Mouse (Mus musculus): ENCODE data around the gene Creb3l2. TPM values are rescaled to one million over a fixed set of nuclear protein-coding genes. Genes with fewer than 3 reads are reported as not detected.
"Not testable (repeated sequence)": the region's sequence is repeated elsewhere in the genome, so short reads cannot be mapped to it uniquely, and the experiment has no call there.

Gene Creb3l2
- total RNA-seq, 2 experiments from 2014 or later, result 5.1 to 5.6 TPM

DNA sequence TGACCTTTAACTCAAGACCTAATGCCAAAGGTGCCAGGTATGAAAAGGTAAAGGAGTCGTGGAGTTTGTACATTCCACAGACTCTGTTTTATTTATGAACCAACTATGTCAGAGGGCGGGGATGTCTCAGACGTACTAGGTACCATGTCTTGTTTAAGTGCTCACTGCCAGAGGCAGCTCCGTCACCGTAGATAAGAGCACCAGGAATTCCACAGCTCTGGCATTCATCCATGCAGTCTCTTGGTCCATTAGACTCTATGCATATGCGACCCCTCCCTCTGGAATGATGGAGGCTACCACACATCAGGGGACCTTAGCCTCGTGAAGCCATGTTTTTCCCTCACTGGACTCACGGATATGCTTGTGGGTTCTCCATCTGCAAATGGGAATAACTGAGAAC lies 53.0 kb downstream of the Creb3l2 start:
- no peak for DNase-seq (ENCODE audit: extremely low spot score in 1 of 2, low spot score in 2 of 2)
- intact Hi-C loops (cut with DNase I), result no loop called here

DNA sequence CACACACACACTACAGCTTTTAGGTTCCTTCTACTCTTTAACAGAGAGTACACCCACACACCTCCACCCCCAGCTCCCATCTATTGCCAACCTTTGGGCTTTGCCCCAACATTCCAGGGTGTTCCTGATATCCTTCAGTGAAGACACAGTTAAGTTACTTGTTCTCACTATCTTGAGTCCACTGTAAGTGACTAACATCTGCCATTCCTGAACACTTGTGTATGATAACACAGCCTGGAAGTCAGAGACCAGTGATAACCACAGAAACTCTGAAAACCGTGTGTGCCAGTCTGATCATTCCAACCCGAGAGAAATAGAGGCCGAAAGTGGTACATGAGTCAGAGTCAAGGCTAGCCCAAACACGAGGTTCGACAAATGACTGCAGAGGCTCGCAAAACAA lies 53.4 kb downstream of the Creb3l2 start:
- DNase-seq (ENCODE audit: extremely low spot score in 1 of 2, low spot score in 2 of 2), result no peak
- intact Hi-C loops (cut with DNase I), result no loop called here

DNA sequence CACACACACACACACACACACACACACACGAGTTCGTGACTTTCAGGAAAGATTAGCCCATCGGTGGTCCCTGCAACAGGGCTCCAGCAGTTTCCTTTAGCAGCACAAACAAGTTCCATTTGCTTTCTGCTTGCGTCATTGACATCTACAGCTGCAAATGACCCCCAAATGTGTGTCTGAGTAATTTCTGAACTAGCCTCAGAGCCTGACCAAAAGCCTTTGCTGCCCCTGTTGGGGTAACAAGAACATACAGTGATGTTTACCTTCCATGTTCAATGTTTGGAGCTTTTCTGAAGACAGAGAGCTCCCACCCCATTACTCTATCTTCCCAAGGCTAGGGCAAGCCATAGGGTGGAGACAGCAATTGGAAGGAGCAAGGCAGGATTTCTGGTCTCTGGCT lies 54.7 kb downstream of the Creb3l2 start:
- intact Hi-C loops (cut with DNase I), result no loop called here
- no peak for DNase-seq (ENCODE audit: extremely low spot score in 1 of 2, low spot score in 2 of 2)

DNA sequence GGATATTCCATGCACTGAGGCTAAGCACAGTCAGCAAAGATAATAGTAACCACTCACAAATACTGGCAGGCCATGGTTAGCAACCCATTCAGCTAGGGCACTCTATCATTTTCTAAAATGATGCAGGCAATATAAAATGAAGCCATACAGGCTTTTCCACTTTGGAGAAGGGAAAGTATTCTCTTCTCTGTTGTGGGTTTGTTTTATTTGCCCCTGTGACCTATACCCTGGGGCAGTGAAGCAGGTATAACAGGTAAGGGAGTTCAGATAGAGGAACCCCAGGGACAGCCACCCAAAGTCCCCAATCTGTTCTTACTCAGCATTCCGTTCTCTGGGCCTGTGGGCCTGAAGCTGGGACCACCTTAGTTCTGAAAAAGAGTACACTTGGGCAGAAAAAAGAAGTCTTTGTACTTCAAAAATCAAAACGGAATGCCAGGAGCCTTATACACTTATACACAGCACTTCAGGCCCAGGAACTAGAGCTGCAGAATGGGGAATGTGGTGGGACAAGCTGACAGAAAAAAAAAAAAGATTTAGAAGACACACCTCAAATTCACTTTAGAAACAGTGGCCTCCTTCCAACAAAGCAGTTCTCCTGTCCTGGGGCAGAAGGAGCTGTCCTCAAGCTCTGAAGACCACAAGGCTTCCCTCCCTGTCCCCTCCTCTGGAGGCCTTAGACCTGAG lies 56.2 kb downstream of the Creb3l2 start:
- intact Hi-C loops (cut with DNase I), result no loop called here
- no peak for DNase-seq (ENCODE audit: extremely low spot score in 1 of 2, low spot score in 2 of 2)

DNA sequence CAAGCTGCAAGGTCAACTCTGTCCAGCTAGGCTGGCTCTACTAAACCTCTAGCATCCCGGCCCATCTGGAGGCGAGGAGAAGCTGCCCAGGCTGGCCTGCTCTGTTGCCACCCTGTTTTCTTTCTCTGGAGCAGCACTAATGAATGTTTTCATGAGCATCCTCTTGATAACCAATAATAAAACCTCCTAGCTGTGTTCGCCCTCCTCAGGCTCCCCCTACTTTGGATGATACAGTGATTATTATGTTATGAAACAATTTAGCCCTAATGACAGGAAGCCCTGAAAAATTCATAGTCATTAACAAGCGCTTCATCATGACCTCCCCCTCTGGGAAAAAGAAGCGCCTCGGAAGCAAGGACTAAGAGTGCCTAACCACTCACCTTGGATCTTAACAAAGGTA lies 59.2 kb downstream of the Creb3l2 start:
- intact Hi-C loops (cut with DNase I), result no loop called here
- DNase-seq (ENCODE audit: extremely low spot score in 1 of 2, low spot score in 2 of 2), result no peak

DNA sequence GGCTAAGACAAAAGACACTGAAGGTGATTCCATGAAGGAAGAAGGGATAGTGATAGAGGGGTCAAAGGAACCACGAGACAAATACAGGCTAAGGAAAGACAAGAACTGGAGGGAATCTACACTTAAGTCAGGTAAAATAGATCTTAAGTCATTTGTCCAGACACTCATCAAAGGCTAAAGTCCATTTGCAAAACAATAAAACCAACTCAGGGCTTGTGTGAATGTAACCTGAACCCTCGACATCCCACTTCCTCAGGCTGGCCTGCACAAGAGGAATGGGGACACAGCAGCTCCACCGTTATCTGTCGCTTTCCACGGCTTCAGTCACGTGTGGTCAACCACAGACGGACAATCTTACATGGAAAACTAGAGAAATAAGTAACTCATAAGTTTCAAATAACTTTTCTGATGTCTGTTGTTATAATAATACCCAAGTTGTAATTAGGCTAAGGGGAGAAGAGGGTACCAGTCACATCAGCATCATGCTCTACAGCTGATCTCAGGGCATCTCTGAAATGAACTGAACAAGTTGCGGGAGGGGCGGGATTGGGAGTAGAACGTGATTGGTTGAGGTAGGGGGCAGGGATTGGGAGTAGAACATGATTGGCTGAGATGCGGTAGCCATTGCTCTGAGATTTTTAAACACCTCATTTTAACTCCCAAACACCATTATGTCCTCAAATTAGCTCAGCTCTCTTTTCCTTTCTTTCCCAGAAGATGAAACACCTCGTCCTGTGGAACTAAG lies 63.9 kb downstream of the Creb3l2 start:
- no peak for DNase-seq (ENCODE audit: extremely low spot score in 1 of 2, low spot score in 2 of 2)
- intact Hi-C loops (cut with DNase I), result no loop called here

DNA sequence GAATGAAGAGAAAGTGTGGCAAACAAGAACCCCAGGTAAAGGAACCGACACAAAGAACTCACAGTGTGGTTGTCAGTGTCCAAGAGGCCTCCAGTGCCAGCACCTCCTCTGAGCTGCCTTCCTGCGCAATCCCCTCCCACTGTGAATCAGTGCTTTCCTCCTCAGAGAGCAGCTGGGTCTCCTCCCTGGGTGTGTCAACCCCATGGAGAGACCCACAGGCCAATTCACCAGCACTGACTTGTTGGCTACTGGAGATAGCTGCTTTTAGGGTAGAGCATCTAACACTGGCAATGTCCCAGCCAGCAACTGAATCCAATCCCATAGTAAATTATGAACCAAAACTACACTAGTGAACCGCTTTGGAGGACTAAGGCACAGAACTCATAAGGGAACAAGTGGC lies 64.6 kb downstream of the Creb3l2 start:
- DNase-seq (ENCODE audit: extremely low spot score in 1 of 2, low spot score in 2 of 2); intact Hi-C loops (cut with DNase I): not testable (repeated sequence)

DNA sequence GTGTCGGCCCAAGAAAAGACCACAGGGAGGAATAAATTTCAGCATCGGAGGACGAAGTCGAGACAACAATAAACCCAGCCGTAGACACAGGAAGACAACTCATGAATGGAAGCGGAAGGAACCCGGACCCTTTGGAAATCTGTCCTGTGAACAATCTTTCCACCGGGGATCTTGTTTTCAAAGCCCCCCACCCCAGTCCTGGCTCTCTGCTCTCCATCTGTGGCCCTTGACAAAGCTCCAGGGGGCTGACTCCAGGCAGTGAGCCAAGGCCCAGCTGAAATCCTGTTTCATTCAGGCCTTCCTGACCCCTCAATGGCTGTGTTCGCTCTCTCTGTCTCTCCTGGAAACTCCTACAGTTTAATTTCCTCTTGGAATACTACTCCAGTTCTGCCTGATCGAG lies 66.5 kb downstream of the Creb3l2 start:
- intact Hi-C loops (cut with DNase I), result no loop called here
- DNase-seq (ENCODE audit: extremely low spot score in 1 of 2, low spot score in 2 of 2), result peak; percentile 23 to 71

DNA sequence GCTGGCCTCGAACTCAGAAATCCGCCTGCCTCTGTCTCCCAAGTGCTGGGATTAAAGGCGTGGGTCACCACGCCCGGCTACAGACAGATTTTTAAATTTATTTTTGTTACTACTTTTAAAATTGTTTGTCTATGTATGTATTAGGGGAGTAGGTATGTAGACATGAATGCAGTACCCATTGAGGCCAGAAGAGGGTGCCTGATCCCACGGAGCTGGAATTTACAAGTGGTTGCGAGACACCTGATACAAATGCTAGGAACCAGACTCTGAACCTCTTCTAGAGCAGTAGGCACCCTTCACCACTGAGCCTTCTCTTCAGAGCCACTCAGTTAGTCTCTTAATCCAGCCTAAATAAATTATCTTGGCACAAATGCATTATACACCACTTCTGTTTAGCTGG lies 70.6 kb downstream of the Creb3l2 start:
- no peak for DNase-seq (ENCODE audit: extremely low spot score in 1 of 2, low spot score in 2 of 2)
- intact Hi-C loops (cut with DNase I), result loop anchor here (5.0 kb wide), 1 partner anchor 71 kb away; the partner anchor contains the start of gene Creb3l2

DNA sequence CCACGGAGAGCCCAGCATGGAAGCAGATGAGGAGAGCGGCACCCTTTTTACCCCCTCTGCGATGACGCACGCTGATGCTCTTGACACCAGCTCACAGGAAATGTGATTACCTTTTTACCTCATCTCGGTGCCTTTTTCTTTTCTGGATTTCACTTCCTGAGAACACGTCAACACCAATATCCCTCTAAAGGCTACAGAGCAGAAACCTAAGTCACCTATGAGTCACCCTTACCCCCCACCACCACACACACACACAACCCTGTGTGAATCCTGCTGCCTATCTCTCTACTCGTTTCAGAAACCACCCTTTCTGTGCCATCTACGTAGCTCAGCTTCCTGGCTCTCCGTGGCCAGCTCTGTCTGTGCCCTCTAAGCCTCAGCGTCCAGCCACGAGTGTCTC lies 71.4 kb downstream of the Creb3l2 start:
- intact Hi-C loops (cut with DNase I), result loop anchor here (5.0 kb wide), 1 partner anchor 72 kb away; the partner anchor contains the start of gene Creb3l2
- no peak for DNase-seq (ENCODE audit: extremely low spot score in 1 of 2, low spot score in 2 of 2)

DNA sequence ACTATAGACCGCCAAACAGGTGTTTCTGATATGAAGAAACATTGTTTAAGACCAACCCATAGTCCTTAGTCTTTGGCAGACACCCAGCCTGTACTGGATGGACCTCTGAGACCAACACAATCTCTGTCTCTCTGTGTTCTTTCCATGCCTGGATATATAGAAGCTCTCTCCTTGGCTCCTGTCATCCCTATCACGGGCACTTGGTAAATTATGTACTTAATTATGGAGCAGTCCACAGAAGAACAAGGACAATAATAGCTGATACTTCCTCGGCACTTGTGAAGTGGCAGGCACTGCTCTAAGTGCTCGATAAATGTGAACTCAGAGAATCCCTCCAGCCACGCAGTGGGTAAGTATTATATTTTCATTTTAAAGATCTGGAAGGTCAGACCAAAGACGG lies 72.2 kb downstream of the Creb3l2 start:
- intact Hi-C loops (cut with DNase I), result loop anchor here (5.0 kb wide), 1 partner anchor 73 kb away; the partner anchor contains the start of gene Creb3l2
- DNase-seq (ENCODE audit: extremely low spot score in 1 of 2, low spot score in 2 of 2), result no peak

DNA sequence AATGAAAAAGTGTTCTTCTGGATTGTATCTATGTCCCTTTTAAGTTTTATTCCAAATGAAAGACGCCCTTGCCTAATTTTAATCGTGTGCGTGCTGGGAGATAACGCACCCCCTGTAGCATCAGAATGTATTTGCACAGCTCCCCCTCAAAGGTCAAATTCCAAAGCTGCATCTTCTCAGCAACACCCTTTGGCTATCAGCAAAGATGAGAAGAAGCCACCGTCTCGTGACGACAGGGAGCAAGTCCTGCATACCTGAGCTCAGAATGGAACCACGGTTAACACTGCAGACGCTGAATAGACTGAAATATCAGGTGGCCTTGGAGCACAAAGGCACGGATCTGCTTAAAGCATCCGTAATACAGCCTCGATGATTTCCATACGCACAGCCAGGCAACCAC lies 73.7 kb downstream of the Creb3l2 start:
- intact Hi-C loops (cut with DNase I), result no loop called here
- DNase-seq (ENCODE audit: extremely low spot score in 1 of 2, low spot score in 2 of 2), result no peak

DNA sequence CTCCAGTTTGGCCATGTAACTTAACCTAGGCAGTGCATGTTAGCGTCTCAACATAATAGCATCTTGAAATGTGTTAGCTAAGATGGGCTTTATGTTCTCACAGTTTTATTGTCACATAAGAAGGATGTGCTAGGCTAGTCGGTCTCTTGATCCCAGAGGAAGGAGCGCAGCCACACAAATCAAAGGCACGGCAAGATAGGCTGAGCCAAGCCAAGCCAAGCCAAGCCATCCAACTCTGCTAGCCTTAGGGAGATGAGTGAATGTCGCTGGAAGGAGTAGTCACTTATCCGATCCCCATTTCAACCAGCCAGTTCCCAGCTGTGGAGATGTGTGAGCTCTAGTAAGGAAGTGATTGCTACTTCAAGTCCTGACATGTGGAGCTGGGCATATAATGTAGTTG lies 75.0 kb downstream of the Creb3l2 start:
- DNase-seq (ENCODE audit: extremely low spot score in 1 of 2, low spot score in 2 of 2), result no peak
- intact Hi-C loops (cut with DNase I), result no loop called here

DNA sequence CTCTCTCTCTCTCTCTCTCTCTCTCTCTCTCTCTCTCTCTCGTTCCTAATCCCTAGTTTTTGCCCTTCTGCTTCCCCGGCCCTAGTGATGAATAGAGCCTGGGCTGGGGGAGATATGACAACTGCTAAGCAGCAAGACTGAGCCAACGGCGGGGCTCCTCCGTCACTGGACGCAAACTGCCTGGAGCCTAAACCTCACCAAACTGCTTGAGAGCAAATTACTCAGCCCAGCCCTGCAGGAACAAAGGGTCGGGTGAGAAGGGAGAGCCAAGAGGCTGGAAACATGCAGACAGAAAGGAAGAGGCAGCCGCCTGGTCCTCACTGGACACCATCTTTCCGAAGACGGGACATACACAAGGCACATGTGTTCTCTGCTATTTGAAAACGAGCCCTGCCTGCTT lies 76.8 kb downstream of the Creb3l2 start:
- intact Hi-C loops (cut with DNase I), result no loop called here
- no peak for DNase-seq (ENCODE audit: extremely low spot score in 1 of 2, low spot score in 2 of 2)

DNA sequence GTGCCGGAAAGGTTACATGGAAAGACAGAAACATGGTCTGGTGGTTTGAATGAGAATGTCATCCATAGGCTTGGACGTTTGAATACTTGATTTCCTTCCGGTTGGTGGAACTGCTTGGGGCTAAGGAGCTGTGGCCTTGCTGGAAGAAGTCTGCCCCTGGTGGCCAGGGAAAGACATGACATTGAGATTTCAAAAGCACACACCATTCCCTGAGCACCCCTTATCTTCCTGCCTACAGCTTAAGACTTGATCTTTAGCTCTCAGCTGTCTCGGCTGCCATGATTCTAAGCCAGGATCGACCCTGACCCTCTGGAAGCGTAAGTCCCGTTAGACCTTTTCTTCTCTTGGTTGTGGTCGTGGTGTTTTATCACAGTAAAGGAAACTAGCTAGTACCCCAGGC lies 77.6 kb downstream of the Creb3l2 start:
- DNase-seq (ENCODE audit: extremely low spot score in 1 of 2, low spot score in 2 of 2), result no peak
- intact Hi-C loops (cut with DNase I), result no loop called here

DNA sequence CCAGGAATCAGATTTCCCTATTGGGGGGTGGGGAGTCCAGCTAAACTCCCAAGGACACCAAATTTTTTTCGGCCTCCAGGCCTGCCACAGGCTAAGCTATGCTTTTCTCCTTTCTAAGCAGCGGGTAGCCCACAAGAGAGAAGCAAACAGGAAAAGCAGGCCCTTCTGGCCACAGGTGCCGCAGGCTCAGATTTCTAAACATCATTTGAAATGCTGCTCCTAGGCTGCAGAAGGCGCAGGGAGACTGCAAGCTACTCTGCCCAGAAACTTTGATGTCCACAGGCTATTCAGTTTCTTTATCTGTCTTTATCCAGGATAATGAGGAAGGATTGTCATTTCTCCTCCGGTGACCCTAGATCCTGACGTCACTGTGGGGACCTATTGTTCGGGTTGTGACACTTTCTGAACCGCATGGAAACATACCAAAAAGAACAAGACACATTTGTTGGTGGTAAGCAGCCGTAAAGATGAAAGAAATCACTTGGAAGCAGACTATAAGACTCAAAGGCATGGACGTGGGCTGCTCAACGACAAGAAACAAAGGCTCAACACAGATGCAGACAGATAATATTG lies 81.0 kb downstream of the Creb3l2 start:
- DNase-seq (ENCODE audit: extremely low spot score in 1 of 2, low spot score in 2 of 2), result peak in 1 of 2 experiments; percentile 29
- intact Hi-C loops (cut with DNase I), result no loop called here

DNA sequence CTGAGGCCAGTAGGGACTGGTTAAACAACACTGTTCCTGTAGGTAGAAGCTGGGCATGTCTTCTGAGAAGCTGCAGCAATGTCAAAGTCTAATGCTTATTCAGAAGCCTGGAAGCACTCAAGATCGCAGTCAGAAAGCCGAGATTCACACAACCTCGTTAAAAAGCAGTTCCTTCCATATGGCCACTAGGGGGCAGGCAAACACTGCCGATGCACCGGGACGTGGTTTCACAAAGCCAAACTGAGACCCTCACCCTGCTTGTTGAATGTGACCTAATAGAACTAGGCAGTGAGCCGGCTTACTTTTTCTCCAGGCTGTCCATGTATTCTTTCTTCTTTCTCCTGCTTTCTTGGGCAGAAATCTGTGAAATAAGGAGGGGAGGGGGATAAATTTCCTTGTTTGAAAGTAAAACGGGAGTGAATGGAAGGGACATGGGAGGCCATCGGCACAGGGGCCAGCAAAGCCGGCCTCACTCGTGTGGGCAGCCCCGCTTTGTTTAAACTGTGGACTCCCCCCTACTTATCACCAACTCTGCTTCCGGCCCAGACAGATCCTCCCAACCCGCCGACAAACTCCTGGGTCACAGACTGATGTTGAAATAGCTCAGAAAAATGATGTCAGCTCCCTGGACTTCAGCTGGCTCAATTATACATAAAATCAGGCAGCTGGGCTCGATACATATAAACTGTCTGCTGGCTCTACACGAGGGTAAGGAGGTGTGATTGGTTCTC lies 87.3 kb downstream of the Creb3l2 start:
- intact Hi-C loops (cut with DNase I), result loop anchor here (1.0 kb wide), 1 partner anchor 94 kb away; no protein-coding TSS in a partner anchor
- peak; percentile 72 to 78 for DNase-seq (ENCODE audit: extremely low spot score in 1 of 2, low spot score in 2 of 2)

DNA sequence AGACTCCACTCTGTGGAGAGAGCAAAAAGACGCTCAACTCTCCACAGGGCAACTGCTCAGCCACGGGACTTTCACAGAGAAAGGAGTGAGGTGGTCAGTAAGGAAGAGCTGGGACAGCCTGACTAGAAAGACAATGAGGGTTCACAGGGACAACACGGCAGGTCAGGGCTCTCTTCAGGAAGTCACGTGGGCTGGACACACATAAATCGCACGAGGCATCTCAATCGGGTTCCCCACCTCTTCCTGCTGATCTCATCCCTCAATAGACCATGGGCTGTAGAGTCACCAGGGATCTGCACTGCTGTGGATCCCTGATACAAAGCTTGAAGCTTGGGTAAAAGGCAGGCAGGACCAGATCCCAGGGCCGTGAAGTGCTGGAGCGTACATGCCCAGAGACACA lies 88.3 kb downstream of the Creb3l2 start:
- DNase-seq (ENCODE audit: extremely low spot score in 1 of 2, low spot score in 2 of 2), result no peak
- intact Hi-C loops (cut with DNase I), result loop anchor here (1.0 kb wide), 1 partner anchor 95 kb away; no protein-coding TSS in a partner anchor

DNA sequence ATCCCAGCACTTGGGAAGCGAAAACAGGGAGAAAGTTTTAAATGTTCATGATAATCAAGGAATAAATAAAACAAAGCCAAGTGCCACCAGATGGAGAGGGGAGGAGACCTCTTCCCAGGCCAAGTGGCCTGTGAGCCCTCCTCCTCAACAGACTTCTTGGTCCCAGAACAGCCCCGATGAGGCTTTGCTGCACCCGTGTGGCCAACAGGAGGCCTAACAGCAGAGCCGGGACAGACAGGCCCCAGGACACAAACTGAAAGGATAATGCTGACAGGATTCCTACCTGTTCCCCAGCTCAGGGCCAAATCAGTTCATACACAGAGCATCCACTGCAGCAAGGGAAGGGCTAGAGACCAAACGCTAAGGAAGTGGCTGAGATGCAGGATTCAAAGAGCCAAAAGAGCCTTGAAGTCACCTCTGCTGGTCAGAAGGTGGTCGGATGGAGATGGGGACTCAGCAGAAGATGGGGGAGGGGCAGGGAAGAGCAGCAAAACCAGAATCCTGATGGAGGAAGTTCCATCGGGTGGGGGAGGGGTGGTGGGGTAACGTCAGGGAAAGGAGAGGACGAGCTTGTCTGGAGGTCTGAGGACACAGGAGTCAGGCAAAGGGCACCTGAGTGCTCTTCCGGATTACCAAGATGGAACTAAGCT lies 90.1 kb downstream of the Creb3l2 start:
- DNase-seq (ENCODE audit: extremely low spot score in 1 of 2, low spot score in 2 of 2), result peak; percentile 39 to 69
- intact Hi-C loops (cut with DNase I), result loop anchor here (2.0 kb wide), 2 partner anchors 255 to 297 kb away; no protein-coding TSS in a partner anchor
